Mouse (Mus musculus): Measurements from ENCODE around the gene Sec61a2.

The Sec61a2 gene

DNA sequence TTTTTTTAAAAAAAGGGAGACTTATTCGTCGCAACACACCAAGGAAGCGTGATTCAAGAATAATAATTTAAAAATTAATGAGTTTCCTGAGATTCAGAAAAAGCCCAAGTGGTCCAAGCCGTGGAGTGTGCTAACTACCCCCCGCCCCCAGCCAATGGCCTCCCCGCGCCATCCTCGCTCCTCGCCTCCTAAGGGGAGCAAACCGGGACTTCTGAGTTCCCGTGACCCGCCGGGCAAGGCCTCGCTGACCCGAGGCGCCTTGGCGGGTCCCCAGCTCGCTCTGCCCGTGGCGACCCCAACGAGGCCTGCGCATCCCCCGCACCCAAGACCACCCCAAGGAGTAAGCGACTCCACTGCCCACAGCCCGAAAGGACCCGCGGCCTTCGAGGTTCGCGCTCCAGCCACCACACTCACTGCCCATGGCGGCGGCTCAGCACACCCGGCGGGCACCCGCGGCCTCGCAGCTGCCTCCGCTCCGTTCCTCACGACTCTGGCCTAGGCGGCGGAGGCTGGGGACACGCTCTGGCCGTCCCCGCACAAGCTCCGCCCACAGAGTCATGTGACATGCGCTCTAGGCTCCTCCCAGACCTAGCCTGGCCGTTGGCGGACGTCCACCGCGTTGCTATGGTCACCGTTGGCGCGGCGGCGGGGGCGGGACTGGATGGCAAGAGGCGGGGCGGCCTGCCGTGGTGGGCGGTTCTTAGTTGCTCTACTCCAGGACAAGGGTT is at the start of gene Sec61a2:
Gene Sec61a2 (minus strand): TSS at position 590 of the 728 bp plus-strand sequence.
- peak; percentile 99 for DNase-seq (ENCODE audit: low spot score in 2 of 2)

DNA sequence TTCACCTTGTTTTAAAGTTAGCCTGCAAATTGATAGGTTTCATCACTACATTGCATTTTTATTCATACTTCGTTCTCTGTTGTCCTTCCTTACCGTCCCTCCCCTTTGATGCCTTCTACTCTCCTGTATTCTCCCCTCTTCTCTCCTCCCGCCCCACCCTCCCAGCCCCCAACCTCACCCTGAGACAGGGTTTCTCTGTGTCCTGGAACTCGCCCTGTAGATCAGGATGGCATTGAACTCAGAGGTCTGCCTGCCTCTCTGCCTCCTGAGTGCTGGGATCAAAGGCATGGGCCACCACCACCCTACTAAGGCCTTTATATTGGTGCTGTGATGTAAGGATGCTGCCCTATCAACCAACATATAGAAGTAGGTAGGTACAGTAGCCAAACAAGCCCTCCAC is 47.8 kb upstream of the Sec61a2 start:
- DNase-seq (ENCODE audit: low spot score in 2 of 2), result no peak

DNA sequence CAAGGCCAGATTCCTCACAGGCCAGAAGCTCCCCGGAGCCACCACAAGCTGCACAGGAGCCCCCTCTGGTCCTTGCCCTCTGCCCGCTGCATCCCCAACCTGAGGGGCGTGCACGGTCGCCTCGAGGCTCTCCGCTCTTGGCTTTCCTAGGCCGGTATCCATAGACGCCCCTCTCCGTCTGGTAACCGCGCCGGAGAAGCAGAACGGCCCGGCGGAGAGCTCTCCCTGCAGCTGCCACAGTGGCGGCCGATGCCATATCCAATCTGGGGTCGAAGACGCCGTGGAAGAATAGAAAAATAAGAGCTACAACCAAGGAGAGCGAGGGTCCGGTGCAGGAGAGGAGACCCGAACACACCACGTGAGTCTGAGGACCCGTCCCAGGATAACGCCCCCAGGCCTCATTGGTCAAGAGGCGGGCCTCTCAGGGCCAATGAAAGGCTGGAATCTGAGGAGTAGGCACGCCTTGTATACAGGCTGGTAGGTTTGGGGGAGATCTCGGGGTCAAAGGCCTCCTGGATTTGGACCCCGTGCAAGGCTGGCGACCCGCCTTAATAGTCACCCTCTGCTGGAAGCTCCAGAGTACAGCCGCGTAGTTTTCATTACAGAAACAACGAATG is 47.3 kb upstream of the Sec61a2 start, which contains the start of gene Dhtkd1:
Gene Dhtkd1 (minus strand): TSS at position 377 of the 617 bp plus-strand sequence.
- peak; percentile 86 to 90 for DNase-seq (ENCODE audit: low spot score in 2 of 2)

DNA sequence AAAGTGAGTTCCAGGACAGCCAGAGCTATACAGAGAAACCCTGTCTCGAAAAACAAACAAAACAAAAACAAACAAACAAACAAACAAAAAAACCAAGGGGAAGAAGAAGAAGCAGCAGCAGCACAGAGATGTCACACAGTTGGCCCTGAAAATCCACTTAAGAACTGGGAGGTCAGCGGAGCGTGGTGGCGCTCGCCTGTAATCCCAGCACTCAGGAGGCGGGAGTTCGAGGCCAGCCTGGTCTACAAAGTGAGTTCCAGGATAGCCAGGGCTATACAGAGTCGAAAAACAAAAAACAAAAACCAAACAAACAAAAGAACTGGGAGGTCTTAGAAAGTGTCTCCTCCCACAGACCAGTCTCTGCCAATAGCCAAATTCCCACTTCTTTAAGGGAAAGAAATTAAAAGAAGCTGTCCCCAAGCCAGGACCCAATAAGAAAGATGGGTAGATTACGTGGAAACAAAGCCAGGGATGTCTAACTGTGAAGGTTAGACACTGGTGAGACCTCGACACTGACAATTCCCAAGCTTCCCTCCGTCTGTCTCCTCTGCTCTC is 46.7 kb upstream of the Sec61a2 start:
- no peak for DNase-seq (ENCODE audit: low spot score in 2 of 2)

DNA sequence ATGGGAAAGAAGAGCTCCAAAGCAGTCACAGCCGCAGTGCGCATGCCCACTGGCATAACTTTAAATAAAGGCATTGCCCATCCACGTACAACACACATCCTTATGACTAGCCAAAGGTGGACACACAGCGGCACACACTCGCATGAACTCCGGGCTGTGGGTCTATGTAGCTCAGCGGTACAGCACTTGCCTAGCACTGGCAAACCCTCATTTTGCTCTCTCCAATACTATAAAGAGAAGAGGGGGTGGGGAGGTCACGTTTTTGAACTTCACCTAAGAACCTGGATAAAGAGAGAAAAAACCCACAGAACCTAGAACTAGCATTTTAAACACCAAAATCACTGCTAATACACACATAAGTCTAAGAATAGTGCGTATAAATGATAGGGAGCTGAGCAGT is 45.7 kb upstream of the Sec61a2 start:
- peak in 1 of 2 experiments; percentile 28 for DNase-seq (ENCODE audit: low spot score in 2 of 2)

DNA sequence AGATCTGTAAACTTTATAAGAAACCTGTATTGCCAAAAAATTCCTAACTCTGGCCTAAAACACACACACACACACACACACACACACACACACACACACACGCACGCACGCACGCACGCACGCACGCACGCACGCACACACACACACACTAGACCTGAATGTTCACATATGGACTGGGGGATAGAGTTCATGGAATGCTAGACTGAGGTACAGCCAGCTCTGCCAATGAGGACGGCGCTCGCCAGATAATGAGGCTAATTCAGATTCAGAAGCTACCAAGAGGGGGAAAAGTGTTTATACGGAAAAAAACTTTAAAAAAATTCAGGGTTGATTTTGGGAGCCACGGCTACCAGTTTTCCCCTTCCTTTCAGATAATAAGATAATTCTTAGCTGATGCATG is 44.7 kb upstream of the Sec61a2 start:
- DNase-seq (ENCODE audit: low spot score in 2 of 2), result no peak

DNA sequence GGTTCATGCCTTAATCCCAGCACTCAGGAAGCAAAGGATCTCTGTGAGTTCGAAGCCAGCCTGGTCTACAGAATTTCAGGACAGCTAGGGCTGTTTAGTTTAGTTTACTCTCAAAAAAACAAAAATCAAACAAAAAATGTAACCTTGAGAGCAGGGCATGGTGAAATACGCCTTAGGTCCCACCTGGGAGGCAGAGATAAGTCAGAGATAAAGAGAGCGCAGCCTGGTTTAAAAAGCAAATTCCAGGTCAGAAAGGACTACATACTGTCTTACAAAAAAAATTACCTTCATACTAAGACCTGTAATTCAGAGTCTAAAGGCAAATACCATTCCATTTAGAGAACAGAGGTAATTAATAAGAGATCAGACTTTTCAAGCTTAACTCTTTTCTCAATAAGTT is 44.1 kb upstream of the Sec61a2 start:
- DNase-seq (ENCODE audit: low spot score in 2 of 2), result no peak

DNA sequence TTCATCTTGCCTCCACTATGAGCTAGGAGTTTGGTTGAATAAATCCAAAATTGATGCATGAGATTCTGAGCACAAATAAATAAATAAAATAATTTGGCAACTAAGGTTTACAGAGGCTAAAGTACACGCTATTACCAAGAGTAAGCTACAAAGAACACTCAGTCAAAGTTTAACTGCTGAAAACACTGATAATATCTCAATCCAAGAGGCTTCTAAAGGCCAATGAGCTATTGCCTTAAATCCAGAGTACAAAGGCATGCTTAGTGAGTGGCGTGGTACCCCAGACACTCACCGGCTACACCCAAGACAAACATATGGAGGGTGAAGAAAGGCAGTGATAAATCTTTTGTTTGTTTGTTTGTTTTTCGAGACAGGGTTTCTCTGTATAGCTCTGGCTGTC is 41.3 kb upstream of the Sec61a2 start:
- DNase-seq (ENCODE audit: low spot score in 2 of 2), result no peak

DNA sequence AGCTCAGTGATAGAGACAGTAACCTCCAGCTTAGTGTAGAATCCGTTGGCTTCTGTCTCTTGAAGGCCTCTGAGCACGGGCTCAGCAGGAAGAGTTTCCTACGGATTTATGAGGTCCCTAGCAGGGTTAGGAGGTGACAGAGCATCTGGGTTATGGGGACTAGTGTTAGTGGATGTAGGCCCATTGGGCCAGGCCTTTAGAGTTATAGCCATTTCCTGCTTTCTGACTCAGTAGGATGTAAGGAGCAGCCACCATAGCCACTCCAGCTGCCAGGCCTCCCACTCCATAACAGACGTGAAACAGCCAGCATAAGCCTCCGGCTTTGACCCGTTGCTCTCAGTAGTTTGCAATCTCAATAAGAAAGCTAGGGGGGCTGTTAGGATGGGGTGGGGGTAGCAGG is 40.8 kb upstream of the Sec61a2 start:
- no peak for DNase-seq (ENCODE audit: low spot score in 2 of 2)

DNA sequence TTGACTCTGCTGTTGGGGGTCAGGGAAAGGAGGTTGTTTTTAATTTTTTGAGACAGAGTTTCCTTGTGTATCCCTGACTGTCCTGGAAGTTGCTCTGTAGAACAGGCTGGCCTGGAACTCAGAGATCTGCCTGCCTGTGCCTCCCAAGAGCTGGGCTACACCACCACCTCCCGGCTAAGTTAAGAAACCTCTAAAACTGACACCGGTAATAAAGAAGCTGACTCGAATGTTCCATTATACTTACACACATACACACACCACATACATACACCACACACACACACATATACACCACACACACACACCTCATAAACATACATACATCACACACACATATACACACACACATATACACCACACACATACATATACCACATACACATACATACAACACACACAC is 39.7 kb upstream of the Sec61a2 start:
- DNase-seq (ENCODE audit: low spot score in 2 of 2), result no peak

DNA sequence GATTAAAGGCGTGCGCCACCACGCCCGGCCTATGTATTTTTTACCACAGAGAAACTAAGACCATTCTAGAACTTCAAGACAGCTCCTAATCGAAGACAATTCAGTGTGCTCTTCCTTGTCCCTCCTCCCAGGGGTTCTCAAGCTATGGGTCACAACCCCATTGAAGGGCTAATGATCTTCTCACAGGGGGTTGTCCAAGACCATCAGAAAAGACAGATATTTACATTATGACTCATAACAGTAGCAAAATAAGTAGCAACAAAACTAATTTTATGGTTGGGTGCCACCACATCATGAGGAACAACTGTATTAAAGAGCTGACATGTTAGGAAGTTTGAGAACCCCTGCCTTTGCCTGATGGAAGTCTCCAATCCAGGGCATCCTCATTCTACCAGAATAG is 36.7 kb upstream of the Sec61a2 start:
- no peak for DNase-seq (ENCODE audit: low spot score in 2 of 2)

DNA sequence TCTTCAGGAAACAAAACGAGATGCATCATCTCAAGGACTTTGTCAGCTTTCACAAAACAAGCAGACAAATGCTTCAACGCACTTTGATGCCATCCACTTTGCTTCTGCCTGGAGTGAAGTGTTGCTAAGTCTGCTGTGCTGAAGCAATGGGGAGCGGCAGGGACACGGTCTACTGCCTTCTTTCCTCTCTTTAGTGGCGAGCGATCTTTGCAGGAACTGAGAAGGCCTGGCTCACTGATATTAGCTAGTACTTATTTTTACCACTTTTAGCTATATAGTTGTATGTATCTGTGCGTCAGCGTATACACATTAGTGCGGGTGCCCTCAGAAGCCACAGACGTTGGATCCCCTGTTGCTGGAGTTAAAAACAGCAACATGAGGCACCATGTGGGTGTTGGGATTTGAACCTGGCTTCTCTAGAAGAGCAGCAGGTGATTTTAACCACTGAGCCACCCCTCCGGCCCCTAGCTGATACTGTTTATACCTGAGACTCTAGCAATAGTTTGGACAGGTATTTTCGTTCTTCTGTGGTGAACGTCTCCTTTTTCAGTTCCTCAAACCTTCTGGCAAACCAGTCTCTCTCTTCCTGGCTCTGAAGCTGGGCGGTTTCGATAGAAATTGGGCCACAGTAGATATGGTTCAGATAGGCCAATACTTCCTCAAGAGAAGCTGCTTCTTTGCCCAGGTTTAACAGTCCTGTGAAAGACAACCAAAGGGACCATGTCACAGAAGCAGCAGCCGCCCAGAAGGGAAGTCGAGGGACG is 35.2 kb upstream of the Sec61a2 start:
- DNase-seq (ENCODE audit: low spot score in 2 of 2), result no peak

DNA sequence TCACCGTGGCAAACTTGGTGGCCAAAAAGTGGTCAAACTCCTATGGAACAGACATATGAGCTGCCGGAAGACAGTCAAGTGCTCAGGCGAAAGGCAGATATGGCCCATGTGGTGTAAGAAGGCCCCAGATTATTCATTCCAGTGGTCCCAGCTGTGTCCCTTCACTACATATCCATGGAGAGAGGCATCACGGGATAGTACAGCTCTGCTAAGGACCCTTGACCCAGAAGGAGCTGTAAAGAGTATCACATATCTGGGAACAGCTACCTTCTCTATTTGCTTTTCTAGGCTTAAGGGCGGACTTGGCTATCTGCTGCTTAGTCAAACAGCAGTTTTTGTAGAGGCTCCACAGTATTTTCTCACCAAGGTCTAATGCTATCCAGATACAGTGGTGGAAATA is 34.6 kb upstream of the Sec61a2 start:
- DNase-seq (ENCODE audit: low spot score in 2 of 2), result no peak

DNA sequence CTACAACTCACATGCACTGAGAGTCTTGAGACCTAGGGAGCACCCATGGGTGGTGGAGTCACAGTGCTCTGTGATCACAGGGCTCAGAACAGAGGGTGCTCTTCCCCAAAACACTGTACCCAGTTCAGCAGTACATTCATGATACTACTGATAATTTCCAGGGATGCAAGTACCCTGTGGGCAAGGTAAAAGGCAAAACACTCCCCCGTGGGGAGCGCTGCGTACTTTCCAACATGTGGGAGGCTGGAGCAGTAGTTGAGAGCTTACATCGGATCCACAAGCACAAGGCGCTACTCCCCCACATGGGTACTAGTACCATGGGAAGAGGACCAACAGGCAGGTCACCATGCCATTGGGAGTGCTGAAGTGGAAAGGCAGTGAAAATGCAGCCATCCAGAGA is 32.2 kb upstream of the Sec61a2 start:
- DNase-seq (ENCODE audit: low spot score in 2 of 2), result no peak

DNA sequence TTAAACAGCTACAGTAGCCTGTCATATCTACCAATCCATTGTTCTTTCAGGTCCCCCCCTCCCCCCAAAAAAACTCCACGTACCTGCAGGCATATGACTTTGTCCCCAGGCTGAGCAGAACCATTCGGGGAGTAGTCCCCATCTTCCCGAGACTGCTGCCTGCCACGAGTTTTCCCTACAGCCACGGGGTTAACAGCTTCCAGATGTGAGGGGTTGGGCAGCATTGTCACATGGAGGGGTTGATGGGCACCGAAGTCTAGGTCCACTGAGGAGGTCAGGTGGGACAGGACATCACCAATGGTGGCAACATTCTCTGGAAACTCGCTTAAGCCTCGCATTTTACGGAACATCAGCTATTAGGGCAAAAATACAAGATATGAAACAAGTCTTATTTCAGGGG is 28.6 kb upstream of the Sec61a2 start:
- DNase-seq (ENCODE audit: low spot score in 2 of 2), result no peak

DNA sequence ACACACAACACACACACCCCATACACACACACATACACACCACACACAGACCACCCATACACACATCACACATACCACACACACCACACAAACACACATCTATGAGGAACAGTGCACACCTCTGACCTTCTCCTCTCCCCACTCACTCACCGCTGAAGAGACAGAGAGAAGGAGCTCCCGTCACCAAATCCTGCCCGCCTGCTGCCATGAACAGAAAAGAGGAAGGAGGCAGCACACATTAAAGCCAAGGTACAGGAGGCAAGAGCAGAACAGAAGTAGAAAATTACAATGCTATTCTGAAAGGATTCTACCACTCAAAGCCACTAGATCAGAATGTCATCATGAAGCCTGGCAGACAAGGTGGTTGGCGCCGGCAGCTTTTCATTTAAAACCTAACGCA is 27.6 kb upstream of the Sec61a2 start:
- no peak for DNase-seq (ENCODE audit: low spot score in 2 of 2)

DNA sequence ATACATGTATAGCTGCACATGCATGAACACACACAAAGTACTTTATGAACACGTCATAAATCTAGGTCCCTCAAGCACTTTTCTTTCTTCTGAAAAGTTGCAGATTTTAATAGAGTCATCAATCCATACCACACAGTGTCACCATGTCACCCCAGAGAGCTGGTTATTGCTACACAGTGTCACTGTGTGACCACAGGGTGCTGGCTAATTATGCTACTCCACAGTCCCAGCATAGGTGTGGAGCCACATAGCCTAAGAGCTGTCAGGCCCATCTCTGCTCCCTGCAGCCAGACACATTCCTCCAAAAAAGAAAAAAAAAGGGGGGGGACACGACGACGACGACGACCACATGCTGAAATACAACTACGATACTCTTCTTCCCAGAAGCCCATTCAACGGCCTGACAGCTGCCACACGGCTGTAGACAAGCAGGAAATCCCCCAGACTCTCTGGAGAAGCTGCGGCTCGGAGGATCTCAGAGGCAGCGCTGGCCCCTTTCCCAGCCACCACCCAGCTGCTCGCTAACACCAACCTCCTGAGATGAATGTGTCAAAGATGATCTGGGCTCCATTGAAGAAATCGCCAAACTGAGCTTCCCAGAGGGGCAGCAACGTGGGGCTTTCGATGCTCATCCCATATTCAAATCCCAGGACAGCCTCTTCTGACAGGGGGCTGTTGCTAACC is 16.2 kb upstream of the Sec61a2 start:
- peak; percentile 40 to 41 for DNase-seq (ENCODE audit: low spot score in 2 of 2)

DNA sequence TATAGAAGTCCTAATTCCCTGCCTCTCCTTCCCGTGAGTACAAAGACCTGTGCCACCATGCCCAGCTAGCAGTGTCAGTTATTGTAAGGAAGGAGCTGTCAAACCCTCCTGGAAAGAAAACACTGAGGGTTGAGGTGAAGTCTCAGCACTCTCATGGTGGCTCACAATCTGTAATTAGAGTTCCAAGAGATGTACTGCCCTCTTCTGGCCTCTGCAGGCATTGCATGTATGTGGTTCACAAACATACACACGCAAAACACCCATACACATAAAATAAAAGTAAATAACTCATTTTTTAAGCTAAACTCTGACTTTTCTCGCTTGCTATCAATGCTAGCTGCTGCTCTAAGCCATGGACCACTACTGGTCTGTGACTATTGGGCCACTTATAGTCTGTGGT is 11.4 kb upstream of the Sec61a2 start:
- DNase-seq (ENCODE audit: low spot score in 2 of 2), result peak in 1 of 2 experiments; percentile 40

DNA sequence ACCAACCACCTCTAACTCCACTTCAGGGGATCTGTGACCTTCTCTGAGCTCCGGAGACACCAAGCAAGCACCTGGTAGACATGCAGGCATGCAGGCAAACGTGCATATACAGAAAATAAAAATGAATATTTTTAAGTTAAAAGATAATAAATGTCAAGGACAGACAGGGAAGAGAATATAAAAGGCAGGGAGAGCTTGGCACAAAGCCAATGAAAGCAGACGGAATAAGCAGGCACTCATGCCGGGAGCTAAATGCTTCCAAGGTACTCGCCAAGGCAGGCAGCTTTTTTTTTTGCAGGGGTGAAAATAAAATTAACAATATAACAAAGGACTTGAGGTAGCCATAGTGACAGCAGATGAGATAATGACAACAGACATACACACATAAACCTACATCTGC is 10.9 kb upstream of the Sec61a2 start:
- peak; percentile 64 to 69 for DNase-seq (ENCODE audit: low spot score in 2 of 2)

DNA sequence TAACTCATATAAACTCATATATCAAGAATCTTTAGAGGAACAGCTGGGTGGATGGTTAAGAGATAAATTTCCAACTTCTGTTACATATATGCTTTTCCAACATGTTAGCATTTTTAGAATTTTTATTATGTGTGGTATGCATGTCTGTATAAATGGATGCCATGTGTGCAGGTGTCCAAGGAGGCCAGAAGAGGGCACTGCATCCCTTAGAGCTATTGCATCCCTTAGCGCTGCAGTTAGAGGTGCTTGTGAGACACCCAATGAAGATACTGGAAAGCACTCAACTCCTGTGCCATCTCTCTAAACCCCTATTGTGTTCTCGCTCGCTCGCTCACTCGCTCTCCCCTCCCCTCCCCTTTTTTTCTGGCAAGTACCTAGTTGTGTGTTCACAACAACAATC is 4.9 kb upstream of the Sec61a2 start:
- DNase-seq (ENCODE audit: low spot score in 2 of 2), result peak; percentile 40 to 41

DNA sequence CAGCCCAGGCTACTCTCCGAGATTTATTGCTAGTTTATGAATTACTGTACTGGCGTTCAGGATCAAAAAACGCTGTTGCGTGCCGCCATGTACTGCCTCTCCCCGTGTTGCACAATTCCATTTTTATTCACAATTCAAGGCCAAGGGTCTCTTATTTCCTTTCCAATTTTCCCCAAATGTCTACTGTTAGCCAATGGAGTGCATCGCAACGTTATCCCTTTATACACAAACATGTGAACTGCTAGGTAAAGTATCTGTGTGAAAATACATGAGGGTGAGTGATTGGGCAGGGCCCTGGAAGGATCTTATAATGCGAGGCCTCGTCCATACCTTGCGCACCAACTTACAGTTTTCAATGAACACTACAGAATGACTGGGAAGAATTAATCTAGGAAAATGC is 936 bp downstream of the Sec61a2 start:
- DNase-seq (ENCODE audit: low spot score in 2 of 2), result no peak

DNA sequence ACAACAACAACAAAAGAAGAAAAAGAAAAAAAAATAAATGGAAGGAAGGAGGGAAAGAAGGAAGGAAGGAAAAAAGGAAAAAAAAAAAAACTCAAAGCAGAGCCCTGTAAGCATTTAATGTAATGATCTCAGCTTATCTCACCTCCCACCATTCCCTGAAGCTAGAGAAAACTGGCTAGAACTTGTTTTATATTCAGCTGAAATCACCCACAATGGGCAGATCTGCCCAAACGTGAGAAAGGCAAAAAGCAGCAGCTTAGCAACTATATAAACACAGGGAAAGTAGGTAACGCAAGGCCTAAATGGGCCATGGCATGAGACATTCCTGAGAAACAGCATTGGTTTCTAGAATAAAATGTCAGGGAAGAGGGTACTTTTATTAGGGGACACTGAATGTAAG is 5.8 kb downstream of the Sec61a2 start:
- no peak for DNase-seq (ENCODE audit: low spot score in 2 of 2)

Data from right cerebral cortex, postnatal 10 days (tissue).